Mouse (Mus musculus) thymus, adult 2 months (tissue): Measurements from ENCODE around the gene Glyr1.

Experiments used
- CTCF ChIP-seq: fragments of 200-500 bp; IDR thresholded peaks from 2 replicates; pipeline ENCODE4 v1.5.1; 2012; ENCODE audit warnings: mild to moderate bottlenecking, control low read depth, low read length, moderate library complexity, borderline replicate concordance; ENCODE audit not compliant: control insufficient read depth, poor library complexity, insufficient read depth; ENCODE audit errors: extremely low read depth
- POLR2A ChIP-seq: fragments of 200-500 bp; IDR thresholded peaks from 2 replicates; pipeline ENCODE4 v1.6.1; 2012; ENCODE audit warnings: mild to moderate bottlenecking, low read length, control low read depth, moderate library complexity; ENCODE audit not compliant: control insufficient read depth, poor library complexity, insufficient read depth; ENCODE audit errors: extremely low read depth

GRCm38 (mm10) chr16:5058114-5058513, 8.5 kb upstream of the Glyr1 start:
- TF ChIP-seq CTCF (no peak), POLR2A (no peak)
